Mouse (Mus musculus): ENCODE results near the gene Itk. TPM values are rescaled to one million over a fixed set of nuclear protein-coding genes. Genes with fewer than 3 reads are reported as not detected.
A peak's percentile ranks its signal among the peaks of the same experiment; 100 is the strongest.

The Itk gene
- total RNA-seq, 2 experiments from 2014 or later: 0.34 to 0.41 TPM

DNA sequence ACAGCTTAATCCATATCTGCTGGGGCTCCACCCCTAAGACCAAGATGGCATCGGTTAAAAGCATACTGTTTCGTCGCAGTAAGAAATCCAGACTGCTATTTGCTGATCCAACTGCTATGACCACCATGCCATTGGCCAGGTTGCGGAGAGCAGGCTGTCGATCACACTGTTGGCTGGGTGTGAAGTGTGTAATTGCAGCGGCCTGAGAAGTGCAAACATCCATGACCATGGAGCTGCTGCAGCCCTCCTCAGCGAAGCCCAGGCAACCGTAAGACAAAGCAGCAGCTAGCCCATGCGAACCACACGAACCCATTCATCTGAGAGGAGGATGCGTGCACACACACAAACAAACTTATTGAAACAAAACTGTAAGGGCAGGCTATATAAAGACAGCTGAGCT is 94.9 kb downstream of the Itk start:
- DNase-seq (ENCODE audit: extremely low spot score in 1 of 2, low spot score in 2 of 2): no peak
- intact Hi-C loops (cut with DNase I): no loop called here

DNA sequence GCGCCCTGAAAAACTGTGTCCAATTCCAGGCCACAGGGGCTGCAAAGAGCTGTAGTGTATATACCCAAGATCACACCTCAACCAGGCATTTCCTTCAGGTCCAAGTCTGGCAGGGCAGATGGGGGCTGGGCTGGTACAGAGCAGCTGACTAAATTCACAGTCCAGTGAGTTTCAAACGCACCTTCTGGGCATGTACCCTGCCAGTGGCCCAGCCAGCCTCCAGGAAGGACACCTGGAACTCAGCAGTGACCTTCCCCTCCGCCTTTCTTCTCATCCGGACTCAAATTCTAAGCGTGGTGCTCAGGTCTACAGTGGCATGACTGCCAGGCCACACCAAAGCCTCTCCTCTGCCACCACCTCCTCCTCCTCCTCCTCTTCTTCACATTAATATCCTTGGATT is 95.8 kb downstream of the Itk start:
- intact Hi-C loops (cut with DNase I): no loop called here

DNA sequence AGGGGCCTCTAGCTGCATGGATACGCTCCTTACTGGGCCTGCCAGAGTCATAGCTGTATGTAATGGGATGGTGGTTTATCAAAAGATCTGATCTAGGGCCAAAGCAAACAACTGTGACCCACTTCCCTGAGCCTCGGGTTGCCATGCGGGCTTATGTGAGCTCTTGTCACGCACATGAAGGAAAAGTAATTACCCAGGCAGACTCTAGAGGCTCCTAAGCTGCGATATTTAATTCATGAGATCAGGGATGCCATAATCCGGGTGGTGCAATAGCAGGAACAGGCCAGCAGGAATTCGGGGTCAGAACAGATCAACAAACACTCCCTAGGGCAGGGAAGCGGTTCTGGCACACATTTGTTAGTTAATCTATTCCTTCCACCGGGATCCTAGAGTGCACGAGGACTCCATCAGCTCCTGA is 98.3 kb downstream of the Itk start:
- no peak for DNase-seq (ENCODE audit: extremely low spot score in 1 of 2, low spot score in 2 of 2)
- intact Hi-C loops (cut with DNase I): no loop called here

More for the DNA sequence above, 95.8 kb downstream of the Itk start:
- no peak for DNase-seq (ENCODE audit: extremely low spot score in 1 of 2, low spot score in 2 of 2)

DNA sequence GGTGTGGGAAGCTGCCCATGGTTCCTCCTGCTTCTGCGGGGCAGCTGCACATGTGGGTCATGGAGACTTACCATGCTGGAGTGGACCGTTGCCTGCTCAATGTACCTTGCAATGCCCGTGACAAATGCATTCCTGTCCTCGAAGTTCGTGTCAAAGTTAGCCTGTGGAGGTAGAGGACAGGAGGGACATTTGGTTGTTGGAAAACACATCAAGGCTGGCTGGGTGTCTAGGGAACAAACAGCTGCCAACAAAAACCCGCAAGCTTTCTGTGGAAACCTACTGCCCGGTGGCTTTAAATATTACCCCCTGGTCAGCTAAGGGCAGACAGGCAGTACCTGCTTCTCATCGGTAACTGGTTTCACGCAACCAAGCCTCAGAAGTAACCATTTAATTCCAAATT is 99.8 kb downstream of the Itk start:
- intact Hi-C loops (cut with DNase I): no loop called here
- no peak for DNase-seq (ENCODE audit: extremely low spot score in 1 of 2, low spot score in 2 of 2)

DNA sequence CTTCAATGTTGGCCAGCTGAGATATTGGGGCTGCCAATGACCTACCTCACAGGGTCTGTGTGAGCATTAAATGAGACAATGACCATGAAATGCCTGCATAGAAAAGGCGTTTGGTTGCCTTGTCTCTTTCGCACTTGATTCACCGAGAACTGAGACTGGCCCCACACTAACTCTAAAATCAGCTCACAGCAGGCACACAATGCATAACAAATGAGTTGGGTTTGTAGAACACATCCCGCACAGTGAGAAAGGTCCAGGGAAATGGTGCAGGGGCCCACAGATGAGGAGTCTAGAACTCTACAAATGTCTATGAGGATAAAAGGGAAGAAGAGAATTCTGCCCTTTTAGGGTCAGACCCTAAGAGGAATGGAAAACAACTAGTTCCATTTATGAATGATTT is 100.3 kb downstream of the Itk start:
- intact Hi-C loops (cut with DNase I): no loop called here

DNA sequence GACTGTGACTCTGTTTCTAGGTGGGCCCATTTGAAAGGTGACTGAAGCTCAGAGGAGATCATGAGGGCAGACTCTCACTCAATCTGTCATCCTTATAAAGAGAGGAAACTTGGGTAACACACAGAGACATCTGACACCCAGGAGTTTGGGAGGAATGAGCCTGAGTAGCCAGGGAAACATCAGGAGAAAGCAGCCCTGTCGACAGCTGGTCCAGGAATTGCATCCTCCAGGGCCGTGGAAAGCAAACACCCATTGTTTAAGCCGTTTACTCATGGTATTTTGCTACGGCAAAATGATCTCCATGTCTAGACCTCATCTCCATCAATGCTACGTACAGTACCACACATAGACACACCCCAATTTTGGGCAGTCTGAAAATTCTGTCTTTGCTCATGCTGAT is 101.2 kb downstream of the Itk start:
- intact Hi-C loops (cut with DNase I): no loop called here

More for the DNA sequence above, 100.3 kb downstream of the Itk start:
- no peak for DNase-seq (ENCODE audit: extremely low spot score in 1 of 2, low spot score in 2 of 2)

DNA sequence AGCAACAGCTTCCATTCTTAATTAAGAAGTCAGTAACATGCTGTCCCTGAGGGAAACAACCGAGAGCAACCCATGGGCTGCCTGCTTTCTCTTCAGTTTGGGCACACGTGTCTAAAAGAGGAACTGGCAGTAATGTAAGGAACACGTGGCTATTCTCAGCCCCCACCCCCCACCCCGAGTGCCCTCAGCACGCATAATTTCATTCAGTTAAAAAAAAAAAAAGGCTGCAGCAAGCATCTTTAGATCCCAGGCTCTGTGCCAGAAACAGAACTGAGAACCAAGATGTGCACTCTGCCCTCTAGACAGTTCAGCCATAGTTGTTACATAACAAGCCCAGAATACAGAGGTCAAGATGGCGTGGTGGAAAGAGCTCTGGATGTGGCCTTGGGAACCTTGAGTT is 102.5 kb downstream of the Itk start:
- intact Hi-C loops (cut with DNase I): no loop called here
- no peak for DNase-seq (ENCODE audit: extremely low spot score in 1 of 2, low spot score in 2 of 2)

More for the DNA sequence above, 101.2 kb downstream of the Itk start:
- no peak for DNase-seq (ENCODE audit: extremely low spot score in 1 of 2, low spot score in 2 of 2)

DNA sequence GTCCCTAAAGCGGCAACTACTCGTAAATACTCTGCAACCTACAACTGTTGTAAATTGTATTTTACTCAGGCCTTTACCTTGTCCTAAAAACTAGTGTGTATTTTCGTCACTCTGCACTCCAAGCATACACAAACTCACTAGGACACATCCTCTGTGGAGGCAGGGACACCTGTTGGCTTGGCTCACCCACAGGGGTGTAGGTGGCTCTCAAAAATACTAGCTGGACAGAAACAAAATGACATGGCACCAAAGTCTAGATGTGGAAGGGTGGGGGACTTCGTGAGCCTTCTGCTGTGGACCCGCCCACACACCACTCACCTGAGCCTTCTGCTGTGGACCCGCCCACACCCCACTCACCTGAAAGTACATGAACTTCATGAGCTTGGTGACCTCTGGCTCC is 105.5 kb downstream of the Itk start:
- DNase-seq (ENCODE audit: extremely low spot score in 1 of 2, low spot score in 2 of 2): no peak
- intact Hi-C loops (cut with DNase I): no loop called here

DNA sequence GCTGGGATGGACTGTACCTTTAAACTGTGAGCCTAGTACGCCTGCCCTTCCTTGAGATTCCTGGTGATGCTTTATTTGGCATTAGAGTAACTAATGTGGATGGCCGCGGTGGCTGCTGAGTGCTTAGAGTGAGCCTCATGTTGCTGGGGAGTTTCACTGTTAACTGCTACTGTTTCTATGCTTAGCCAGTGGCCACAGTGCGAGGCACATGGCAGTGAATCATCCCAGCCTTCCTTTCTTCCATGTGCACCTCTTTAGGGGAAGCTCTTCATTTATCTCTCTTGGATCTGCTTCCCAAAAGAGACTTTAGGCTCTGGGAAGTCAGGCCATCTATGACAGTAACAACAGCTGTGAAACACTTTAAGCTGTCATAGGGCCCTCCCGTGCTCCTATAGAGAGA is 106.7 kb downstream of the Itk start:
- no peak for DNase-seq (ENCODE audit: extremely low spot score in 1 of 2, low spot score in 2 of 2)
- intact Hi-C loops (cut with DNase I): no loop called here

DNA sequence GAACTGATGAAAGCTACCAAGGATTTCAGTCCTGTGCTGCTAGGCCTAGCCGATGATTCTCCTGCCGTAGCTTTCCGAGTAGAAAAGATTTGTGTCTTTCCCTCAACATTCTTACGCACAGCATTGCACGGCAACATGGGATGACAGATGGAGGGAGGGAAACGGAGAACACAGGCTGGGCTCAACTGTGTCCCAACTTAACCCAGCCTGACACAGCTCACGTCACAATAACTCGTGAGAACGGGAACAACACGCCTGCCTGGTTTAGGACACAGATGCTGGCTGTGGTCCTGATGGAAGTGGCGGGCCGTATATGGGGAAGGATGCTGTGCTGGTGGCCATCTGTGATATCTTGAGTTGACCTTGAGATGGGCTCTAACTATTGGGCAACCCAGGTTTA is 110.6 kb downstream of the Itk start:
- no peak for DNase-seq (ENCODE audit: extremely low spot score in 1 of 2, low spot score in 2 of 2)
- intact Hi-C loops (cut with DNase I): loop anchor here (5.0 kb wide), 1 partner anchor 154 kb away; no protein-coding TSS in a partner anchor

DNA sequence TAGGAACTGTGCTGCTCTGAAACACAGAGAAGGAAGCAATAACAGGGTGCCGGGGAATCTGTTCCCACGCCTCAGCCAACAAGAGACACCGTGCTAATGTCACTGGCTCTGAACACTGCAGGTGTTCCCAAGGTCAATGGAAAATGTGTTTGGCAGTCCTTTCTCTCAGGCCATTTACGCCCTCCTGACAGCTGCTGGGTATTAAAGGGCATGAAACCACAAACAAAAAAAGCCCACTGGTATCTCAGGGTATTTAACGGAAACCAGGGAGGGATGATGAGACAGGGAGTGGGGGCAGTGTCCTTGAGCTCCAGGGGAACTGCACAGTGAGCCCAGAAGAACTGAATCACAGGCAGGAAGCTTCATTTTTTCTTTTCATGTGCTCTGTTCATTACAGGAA is 111.2 kb downstream of the Itk start:
- intact Hi-C loops (cut with DNase I): loop anchor here (5.0 kb wide), 1 partner anchor 154 kb away; no protein-coding TSS in a partner anchor
- DNase-seq (ENCODE audit: extremely low spot score in 1 of 2, low spot score in 2 of 2): no peak

DNA sequence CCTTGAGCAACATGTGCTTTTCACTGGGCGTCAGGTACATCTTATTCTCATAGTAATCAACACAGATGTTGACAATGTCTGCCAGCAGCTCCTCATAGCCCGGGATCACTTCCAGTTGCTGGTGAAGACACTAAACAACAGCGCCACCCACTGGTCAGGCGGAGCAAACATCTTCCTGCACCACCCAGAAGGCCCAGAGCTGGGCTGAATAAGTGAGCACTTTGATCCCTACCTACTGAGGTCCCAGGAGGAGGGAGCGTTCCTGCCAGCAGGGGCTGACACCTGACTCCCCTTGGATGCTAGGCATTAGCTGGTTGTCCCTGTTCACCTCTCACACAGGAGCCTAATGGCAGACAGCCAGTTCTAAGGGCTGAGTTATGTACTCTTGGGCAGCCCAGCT is 112.5 kb downstream of the Itk start:
- intact Hi-C loops (cut with DNase I): loop anchor here (5.0 kb wide), 1 partner anchor 156 kb away; no protein-coding TSS in a partner anchor
- peak in 1 of 2 experiments; percentile 68 for DNase-seq (ENCODE audit: extremely low spot score in 1 of 2, low spot score in 2 of 2)

DNA sequence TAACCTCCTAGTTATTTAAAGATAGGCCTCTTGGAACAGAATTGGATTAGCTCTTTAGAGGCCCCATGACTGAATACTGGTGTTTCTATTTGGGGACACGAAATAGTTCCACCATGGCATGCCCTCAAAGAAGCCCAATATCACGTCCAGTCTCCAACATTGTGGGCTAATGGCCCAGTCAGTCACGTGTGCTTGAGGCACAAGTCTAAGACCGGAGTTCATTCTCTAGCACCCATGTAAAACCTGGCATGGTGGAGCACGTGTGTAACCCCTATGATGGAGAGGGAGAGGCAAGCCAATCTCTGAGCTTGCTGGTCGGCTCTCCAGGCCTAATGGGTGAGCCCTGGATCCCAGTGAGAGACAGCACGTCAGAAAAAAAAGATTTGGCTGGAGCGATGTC is 113.1 kb downstream of the Itk start:
- no peak for DNase-seq (ENCODE audit: extremely low spot score in 1 of 2, low spot score in 2 of 2)
- intact Hi-C loops (cut with DNase I): loop anchor here (5.0 kb wide), 1 partner anchor 156 kb away; no protein-coding TSS in a partner anchor

DNA sequence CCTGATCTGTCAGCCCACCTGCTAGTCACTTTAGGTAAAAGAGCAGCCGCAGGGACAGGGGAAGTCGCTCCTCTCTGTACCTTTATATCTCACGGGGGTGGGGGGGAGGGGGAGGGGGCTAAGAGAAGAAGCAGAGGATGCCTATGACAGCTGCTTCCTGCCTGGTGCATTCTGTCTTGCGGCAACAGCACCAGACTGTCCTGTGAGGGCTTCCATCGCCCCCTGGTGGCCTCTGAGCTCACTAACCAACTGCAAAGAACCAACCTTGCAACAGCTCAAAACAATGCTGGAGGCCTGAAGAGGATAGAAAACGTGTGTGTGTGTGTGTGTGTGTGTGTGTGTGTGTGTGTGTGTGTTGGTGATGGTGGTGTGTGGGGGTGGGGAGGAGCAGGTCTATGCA is 114.0 kb downstream of the Itk start:
- intact Hi-C loops (cut with DNase I): loop anchor here (5.0 kb wide), 1 partner anchor 157 kb away; no protein-coding TSS in a partner anchor
- DNase-seq (ENCODE audit: extremely low spot score in 1 of 2, low spot score in 2 of 2): peak; percentile 64 to 85

Other genes starting within 250 kb of the Itk start
- gene Nipal4, start 223.0 kb downstream of the Itk start, total RNA-seq (2021): 1 to 10 TPM in 1 of 2 experiments, under 1 TPM in 1; 0.53 to 1.3 TPM
- 10 to 100 TPM in 1 of 2 experiments, 1 to 10 TPM in 1; 9.6 to 10.0 TPM for gene Fndc9, start 154.0 kb downstream of the Itk start, total RNA-seq (2021)
- 100 to 1,000 TPM; 303 to 311 TPM for gene Cyfip2, start 76.7 kb downstream of the Itk start, total RNA-seq (2021)
- gene Fam71b, start 7.0 kb upstream of the Itk start, total RNA-seq (2021): not detected
- gene Med7, start 47.4 kb upstream of the Itk start, total RNA-seq (2021): 10 to 100 TPM; 31.5 to 33.6 TPM
- gene Havcr2, start 65.4 kb upstream of the Itk start, total RNA-seq (2021): 1 to 10 TPM in 1 of 2 experiments, under 1 TPM in 1; 0.87 to 1.5 TPM
- not detected for gene Gm12169, start 134.7 kb upstream of the Itk start, total RNA-seq (2021)
- under 1 TPM; 0.17 to 0.28 TPM for gene BC053393, start 182.0 kb upstream of the Itk start, total RNA-seq (2021)
- gene Dppa1, start 239.7 kb upstream of the Itk start, total RNA-seq (2021): not detected

Measured in left cerebral cortex, postnatal 10 days (tissue).